Mouse (Mus musculus) gonadal fat pad, adult 2 months (tissue): ENCODE data around the gene Col6a2. TPM values are rescaled to one million over a fixed set of nuclear protein-coding genes. Genes with fewer than 3 reads are reported as not detected.

ENCODE experiments used
- DNase-seq: peaks from one replicate; pipeline ENCODE4 v3.0.0-alpha.2; 2012; ENCODE audit warnings: low read depth
- polyA plus RNA-seq: library from polyadenylated mRNA; depleted of rRNA; stranded (reverse); fragments of >200 nt; gene quantifications from 2 replicates; pipeline ENCODE4 v1.2.3, GENCODE M21; 2012; rRNA removed

Col6a2 gene
- polyA plus RNA-seq, 1 experiment = 385 TPM

- no peak for DNase-seq
Measured at GRCm38 (mm10) chr10:76550458-76550857, 73.0 kb downstream of the Col6a2 start.

DNA sequence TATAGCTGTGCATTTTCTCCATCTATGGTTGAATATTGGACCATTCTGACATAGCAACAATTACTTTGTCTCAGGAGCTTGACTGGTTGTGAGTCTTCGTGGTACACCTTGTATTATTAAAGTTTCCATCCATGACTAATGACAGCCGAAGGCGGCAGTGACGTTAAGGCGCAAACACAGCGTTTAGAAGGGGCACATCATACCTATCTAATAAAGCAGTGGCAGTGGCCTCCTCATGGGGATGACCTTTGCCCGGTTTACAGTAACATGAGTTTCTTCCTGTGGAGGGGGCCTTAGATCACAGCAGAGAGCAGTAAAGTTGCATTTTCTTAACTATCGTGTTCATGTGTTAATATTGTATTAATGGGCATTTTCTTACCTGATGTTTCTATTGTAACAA lies 75.2 kb downstream of the Col6a2 start:
- DNase-seq = no peak

DNA sequence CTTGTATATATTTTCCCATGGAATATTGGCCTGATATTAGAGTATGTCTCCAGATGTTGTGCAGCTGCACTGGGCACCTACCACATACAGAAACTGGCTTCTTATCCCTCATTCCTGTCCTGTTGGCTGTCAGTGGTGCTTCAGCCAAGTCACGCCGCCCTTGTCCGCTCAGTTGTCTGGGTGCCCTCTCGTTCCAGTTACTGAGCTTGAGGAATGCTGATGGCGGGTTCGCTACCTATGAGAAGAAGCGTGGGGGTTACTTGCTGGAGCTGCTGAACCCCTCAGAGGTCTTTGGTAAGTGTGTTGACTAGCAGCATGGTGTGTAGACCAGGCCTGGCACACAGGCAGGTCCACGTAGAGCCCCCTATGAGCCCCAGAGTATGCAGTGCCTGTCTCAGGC lies 76.9 kb downstream of the Col6a2 start:
- DNase-seq = no peak

Other genes with a start within 250 kb of the Col6a2 start
- gene AC141477.1, start 183.2 kb downstream of the Col6a2 start, polyA plus RNA-seq = not detected in 2 replicates
- 11.7 and 15.6 TPM in 2 replicates for gene Pcnt, start 180.8 kb downstream of the Col6a2 start, polyA plus RNA-seq
- 1.1 and 2.9 TPM in 2 replicates for gene 2610028H24Rik, start 174.5 kb downstream of the Col6a2 start, polyA plus RNA-seq
- 17.3 and 21.6 TPM in 2 replicates for gene Mcm3ap, start 154.7 kb downstream of the Col6a2 start, polyA plus RNA-seq
- 2.9 and 3.2 TPM in 2 replicates for gene Ybey, start 154.5 kb downstream of the Col6a2 start, polyA plus RNA-seq
- gene Lss, start 92.0 kb downstream of the Col6a2 start, polyA plus RNA-seq = 37.1 and 49.5 TPM in 2 replicates
- 0.53 and 1.2 TPM in 2 replicates for gene Spatc1l, start 61.4 kb downstream of the Col6a2 start, polyA plus RNA-seq
- 3.9 and 6.9 TPM in 2 replicates for gene Ftcd, start 48.0 kb downstream of the Col6a2 start, polyA plus RNA-seq
- 316 and 385 TPM in 2 replicates for gene Col6a1, start 102.5 kb upstream of the Col6a2 start, polyA plus RNA-seq